Mouse (Mus musculus) CH12F3 (cell line): ENCODE measurements around the gene Nme7.

ENCODE experiments used
- in situ Hi-C: fragments of 300-500 bp; cut with MboI; formaldehyde crosslinking; loops from 2 replicates; pipeline ENCODE4 v1.14.3; 2020; ENCODE audit warnings: low sequenced_read_pairs

The Nme7 gene

DNA sequence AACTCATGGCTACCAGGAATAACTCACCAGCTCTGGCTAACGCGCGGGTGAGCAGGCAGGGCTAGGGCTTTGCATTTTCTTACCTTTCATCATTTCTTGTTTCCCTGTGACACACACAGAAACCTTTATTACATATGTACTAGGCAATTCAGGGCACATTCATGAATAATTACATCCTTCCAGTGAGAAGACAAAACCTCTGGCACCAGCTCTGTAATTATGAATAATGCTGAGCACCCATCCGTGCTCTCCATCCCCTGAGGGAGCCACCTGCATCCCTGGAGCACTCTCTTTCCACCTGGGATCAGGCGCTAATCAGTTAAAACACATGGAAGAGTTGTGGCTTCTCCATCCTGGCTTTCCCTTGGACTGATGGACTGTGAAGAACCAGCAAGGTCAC lies at the start of gene Nme7:
Gene Nme7 (plus strand): TSS at position 301 of the 400 bp plus-strand sequence.
- in situ Hi-C loops, result loop anchor here (25.0 kb wide), 1 partner anchor 833 kb away; no protein-coding TSS in a partner anchor

DNA sequence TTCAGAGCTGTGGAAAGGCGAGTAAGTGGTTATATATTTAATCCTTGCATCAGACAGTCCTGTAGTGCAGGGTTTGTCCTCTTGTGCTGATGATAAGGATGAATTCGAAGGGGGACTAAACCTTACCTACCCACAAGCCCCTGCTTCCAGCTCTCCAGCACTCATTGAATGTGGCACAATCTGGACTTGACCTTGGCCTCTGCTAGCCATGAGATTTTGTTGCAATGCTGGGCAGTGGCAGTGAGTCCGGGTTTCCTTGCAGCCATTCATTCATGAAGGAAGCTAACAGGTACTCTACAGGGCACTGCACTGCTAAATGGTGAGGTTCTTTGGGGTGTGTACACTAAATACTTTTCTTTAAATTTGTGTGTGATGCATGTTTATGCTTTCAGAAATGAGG lies 49.1 kb upstream of the Nme7 start:
- in situ Hi-C loops, result no loop called here

DNA sequence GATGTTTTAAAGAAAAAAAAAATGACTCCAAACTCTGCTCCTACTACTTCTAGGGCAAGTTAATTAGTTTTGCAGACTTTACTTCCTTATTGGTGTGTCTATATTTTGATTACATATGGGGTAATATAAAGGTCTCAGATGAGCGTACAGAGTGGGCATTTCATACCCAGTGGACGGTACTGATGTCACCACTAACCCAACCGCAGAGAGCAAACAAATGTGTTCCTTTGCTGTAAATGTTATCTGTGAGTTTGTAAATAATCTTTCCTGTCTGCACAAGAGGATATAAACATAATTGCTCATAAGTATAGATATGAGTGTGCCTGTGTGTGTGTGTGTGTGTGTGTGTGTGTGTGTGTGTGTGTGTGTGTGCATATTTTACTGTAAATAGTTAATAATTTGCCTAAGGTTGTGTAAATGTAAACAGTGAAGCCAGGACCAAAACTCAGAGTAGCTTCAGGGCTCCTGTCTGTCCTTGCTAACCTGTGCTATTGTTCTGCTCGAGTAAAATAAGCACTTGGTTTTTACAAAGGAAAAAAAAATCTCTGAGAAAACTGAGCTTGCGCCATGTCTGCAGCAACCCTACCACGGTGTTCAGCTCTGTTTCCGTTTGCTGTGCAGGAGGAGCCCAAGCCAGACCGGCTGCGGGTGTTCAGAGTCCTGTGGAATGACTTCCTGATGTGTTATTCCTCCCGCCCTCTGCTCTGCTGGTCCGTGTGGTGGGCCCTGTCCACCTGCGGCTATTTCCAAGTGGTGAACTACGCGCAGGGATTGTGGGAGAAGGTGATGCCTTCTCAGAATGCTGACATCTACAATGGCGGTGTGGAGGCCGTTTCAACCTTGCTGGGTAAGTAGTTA lies 43.5 kb upstream of the Nme7 start:
- in situ Hi-C loops, result no loop called here

DNA sequence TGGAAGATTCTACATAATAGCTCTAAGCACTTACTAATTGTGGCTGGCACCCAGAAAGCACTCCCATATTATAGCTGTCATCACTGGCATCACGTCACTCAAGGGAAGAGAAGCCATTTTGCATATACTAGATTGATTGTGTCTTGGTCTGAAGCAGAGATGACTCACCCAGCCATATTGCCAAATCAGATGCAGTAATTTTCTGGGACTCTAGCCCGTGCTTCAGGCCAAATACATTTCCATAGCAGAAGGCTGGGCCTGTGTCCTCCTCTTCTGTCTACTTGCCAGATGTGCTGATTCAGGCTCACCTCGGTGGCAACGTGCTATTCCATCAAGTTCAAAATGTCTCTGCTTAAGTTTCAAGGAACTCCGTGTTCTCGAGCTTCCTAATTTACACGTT lies 42.4 kb upstream of the Nme7 start:
- in situ Hi-C loops, result no loop called here

DNA sequence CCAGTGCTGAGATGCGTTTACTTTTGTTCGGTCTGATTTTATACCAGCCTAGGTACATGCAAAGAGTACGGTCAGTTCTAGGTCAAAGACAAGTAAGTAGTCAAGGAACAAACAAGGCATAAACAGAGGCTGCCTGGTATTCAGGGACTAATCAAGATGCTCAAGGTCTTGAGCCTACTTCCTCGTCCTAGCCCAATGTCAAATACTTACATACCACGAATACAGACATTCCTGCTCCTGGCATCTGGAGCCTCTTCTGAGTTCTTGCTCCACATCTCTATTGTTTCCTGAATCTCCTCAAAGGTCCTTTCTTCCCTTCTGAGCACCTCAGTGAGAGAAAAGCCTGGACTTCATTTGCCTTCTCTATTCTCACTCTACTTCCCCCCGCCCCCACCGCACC lies 33.0 kb upstream of the Nme7 start:
- in situ Hi-C loops, result no loop called here

DNA sequence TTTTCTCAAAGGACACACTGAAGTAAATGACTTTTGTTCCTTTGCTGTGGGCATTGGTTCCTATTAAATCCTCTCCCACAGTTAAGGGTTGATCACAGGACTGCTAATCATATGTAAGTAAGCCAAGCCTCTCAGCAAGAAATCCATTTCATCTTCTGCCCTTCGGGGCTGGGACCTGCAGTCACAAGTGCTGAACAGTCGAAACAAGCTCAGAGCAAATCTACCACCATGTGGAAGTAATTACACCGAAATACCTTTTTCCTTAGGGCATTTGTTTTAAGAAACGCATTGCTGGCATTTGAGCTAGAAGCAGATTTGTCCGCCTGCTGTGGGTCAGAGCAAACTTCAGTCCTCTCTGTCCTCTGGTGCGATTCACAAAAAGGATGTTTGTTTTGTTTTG lies 30.3 kb upstream of the Nme7 start:
- in situ Hi-C loops, result no loop called here

DNA sequence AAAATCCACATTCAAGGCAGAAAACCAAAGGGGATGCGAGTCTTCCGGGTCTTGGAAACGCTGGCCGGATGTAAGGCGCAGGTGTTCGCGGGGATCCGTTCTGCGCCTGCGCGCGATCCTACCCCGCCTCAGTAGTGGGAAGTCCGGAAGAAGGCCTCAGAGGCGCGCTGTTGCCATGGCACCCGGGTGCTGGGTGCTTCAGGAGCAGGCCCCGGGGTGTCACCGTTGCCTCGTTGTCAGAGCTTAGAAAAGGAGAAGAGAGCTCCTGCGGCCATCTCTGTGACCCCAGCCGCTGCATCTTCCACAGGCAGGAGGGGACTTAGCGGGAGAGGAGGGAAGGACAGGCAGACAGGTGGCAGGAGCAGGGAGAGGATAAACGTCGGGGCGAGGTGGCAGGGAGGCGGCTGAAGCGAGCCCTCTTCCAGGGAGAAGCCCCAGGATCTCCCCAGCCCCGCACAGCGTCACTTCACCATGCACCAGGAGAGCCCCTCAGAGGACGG lies 28.4 kb upstream of the Nme7 start, which contains the start of gene Ccdc181:
Gene Ccdc181 (plus strand): TSS at position 131 of the 500 bp plus-strand sequence.
- in situ Hi-C loops, result no loop called here

DNA sequence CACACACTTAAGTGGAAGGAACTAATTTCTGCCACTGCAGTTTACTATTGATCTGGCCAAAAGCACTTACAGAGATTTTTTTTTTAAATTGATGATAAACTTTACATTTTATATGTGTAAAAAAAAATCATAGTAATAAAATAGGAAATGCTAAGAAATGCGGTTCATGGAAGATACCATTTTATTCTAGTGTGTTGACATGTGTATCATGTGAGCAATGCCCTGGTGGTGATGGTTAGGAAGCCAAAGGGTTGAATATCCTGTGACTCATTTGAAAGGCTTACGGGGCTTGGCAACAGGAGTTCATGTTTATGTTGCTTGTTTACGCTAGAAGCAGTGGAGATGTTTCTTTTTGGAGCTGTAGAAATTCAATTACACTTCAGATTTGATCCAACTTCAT lies 27.4 kb upstream of the Nme7 start:
- in situ Hi-C loops, result no loop called here

DNA sequence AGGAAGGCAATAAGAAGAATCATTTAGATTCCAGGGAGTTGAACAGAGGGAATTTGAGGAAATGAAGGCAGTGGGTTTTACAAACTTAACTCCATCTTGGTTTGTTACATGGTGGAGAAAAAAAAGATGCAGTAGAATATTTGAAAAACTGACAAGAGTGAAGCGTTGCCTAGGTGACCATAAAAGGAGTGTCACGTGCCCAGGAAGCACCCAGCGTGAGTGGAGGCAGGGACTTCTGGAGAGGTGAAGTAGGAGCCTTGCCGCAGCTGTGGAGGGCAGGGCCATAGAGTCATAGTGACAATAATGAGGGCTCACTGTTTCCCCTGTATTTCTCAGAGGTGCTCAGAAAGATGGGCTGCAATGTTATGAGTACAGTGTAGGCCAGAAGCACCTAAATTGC lies 24.6 kb upstream of the Nme7 start:
- in situ Hi-C loops, result no loop called here

DNA sequence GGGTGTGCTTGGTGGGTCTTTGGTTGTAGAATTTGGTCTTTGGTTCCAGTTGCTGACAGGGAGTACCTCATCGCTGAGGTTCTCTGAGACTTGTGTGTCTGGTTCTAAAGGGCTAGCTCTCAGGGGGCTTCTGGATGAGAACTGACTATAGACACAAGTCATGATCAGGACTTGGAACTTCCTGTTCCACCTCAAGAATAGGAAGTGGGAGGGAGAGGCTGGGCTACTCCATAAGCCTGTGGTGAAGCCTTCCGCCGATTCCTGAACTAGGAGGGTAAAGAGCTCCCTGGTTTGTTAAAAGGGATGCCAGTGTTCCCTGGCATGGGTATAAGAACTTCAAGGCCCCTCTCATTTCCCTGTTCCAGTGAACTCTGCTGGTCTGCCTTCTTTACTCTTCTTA lies 19.9 kb upstream of the Nme7 start:
- in situ Hi-C loops, result no loop called here

DNA sequence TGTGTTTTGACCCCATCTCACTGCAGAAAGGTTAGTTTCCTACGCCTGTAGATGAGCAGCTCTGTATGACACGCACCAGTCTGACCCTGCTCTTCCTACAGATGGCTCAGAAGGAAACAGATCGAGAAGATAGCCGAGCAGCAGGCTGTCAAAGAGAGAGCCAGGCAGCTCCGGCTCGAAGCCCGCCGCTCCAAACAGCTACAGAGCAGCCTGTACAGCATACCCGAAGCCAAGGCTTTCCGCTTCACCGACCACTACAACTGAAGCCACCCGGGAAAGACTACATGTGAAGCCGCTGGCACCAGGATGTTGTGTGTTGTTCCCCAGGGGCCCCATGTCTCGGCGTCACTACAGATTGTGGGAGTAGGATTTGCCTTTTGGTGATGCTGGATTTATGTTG lies 16.5 kb upstream of the Nme7 start:
- in situ Hi-C loops, result no loop called here

DNA sequence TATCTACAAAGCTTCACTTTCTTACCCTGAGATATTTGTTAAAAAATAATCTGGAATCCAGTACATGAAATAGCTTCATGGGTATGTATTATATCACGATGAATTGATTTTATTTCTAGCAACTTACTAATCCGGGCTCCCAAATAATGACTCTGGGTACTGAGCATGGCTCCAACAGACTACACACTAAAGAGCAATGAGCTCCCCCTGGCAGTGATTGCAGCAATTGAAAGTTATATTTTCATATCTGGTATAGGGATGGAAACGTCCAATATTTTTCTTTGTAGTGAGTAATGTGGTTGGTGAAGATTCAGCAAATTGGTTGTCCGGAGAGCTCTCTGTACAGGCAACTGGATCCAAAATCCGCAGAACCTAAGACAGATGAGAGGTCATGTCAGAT lies 11.9 kb upstream of the Nme7 start:
- in situ Hi-C loops, result no loop called here

DNA sequence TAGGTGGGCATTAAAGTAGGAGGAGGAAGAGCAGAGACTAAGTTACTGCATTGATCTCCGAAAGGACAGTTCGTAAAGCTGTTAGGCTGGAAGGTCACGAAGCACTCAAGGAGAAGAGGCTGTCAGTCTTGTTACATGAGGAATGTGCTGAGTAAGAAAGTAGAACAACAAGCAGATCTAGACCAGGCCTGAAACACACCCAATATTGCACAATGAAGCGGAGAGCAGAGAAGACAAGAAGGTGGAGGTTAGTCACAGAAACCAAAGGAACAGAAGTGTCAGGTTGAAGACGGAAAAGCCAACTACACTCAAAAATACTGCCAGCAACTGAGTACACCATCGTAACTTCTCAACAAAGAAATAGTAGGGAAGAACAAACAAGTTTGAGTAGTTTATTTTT lies 9.8 kb upstream of the Nme7 start:
- in situ Hi-C loops, result no loop called here

DNA sequence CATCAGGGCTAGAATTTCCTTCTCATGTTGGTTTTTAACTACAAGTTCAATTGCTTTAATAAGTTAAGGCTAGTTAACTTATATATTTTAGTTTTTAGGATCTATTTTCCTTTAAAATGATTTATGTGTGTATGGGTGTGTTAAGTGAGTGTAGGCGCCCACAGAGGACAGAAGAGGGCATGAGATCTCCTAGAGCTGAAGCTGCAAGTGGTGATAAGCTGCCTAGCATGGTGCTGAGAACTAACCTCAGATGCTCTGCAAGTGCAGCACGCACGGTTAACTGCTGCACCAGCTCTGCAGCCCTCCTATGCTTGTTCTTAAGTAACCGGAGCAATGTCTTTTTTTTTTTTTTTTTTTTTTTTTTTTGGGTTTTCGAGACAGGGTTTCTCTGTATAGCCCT lies 7.4 kb upstream of the Nme7 start:
- in situ Hi-C loops, result no loop called here

DNA sequence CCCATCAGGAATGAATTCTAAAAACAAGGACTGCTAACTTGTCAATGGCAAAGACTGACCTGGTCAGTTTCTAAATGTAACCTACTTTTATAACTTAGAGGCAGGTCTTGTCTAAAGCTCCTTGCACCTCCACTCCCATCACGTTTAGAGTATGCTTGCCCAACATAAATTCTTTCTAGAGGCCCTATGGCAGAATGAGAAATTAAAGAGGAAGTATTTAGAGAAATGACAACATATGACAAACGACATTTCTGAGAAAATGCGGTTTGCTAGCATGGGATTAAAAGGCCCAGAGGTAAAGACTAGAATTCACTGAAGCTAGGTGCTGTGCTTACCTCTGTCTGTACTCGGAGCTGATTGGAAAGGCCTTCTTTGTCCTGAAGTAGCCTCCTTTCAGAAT lies 2.0 kb upstream of the Nme7 start:
- in situ Hi-C loops, result loop anchor here (25.0 kb wide), 1 partner anchor 835 kb away; no protein-coding TSS in a partner anchor

DNA sequence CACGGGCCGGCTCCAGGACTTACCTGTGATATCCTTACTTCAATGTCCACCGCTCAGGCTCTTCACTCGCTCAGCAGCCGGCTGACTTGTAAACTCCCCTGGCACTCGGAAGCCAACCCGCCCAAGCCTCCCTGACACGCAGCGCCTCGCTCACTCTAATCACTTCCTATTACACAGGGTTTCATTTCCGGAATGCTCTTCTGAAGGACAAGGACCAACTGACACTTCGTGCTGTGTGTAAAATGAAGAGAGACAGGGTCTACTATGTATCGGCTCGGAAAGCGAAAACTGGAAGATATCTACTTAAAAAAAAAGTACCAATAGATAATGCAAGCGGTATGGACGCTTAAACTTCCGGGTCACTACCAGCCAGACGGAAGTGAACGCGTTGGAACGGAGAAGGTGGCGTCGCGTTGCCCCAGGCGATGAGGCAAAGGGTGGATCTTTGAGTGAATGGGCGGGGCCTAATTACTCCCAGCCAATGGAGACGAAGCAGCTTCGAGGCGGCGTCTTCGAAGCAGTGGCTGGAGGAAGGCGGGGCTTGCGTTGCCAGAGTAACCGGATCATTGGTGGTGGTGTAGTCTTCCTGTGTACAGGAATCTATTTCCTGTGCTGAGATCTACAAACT lies 3.3 kb downstream of the Nme7 start, which contains the start of gene Blzf1:
Gene Blzf1 (minus strand): TSS at position 366 of the 628 bp plus-strand sequence.
- in situ Hi-C loops, result loop anchor here (25.0 kb wide), 1 partner anchor 830 kb away; no protein-coding TSS in a partner anchor

DNA sequence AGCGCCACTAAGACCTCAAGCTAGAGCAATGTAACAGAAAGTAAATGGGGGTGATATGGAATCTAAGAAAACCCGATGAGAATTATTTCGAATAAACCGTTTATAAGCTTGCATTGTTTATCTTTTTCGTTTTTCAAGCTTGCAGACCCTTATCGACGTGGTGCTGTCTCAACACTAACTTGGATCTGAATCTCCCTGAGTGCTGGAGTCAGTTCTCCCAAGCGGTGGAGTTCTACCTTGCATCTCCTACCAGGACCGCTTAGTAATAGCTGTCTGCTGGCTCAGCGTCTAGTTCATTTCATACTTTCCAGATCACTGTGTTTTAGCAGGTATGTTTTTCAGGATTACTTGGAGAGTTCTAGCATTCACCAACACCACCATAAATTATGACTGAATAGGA lies 4.0 kb downstream of the Nme7 start:
- in situ Hi-C loops, result loop anchor here (25.0 kb wide), 1 partner anchor 829 kb away; no protein-coding TSS in a partner anchor

DNA sequence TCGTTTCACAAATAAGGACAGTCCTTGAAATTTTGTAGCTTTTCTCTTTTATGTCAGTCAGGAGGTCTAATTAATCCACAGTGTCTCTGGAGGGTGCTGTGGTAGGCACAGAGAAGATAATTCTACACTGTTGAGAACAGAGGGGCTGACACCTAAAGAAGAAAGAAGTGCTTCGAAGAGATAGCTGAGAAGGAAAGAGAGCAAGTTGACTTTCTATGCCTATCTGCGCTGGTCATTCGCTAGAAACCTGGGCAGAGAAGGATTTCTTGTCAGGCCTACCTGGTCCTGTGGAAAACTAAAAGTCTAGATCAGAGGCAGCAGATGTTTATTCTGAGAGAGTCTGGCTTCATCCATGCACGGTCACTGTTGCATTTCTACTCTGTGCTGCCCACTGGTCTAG lies 10.2 kb downstream of the Nme7 start:
- in situ Hi-C loops, result loop anchor here (25.0 kb wide), 1 partner anchor 823 kb away; no protein-coding TSS in a partner anchor

DNA sequence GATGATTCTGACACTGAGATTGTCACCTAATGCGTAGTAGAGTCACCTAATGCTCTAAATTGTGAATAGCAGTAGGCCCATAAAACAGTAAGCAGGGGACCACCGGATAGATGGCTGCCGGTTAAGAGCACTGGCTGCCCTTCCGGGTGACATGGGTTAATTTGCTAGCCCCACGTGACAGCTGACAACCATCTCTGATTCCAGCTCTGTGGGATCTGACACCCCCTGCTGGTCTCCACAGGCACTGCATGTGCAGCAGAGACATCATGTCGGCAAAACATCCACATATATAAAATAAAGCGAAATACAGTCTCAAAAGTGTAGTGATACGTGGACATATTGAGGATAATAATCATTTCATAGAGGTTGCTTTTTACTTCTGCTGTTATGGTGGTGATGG lies 11.3 kb downstream of the Nme7 start:
- in situ Hi-C loops, result loop anchor here (25.0 kb wide), 1 partner anchor 822 kb away; no protein-coding TSS in a partner anchor

DNA sequence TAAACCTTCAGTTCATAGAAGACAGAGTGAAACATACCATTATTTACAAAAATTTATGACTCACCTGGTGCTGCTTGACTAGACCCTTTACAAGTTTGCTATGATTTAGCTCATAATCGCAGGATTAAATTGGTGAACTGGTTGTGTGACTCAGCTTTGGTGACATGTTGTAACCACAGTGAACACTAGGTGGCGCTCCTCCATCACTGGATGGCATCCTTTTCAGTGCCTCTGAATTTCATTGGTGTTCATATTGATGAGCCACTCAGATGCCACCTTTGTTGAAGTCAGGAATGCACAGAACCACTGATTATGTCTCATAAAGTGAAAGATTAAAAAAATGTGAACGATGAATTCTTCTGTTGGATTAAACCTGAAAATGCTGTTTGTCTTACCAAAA lies 12.8 kb downstream of the Nme7 start:
- in situ Hi-C loops, result loop anchor here (25.0 kb wide), 1 partner anchor 821 kb away; no protein-coding TSS in a partner anchor

DNA sequence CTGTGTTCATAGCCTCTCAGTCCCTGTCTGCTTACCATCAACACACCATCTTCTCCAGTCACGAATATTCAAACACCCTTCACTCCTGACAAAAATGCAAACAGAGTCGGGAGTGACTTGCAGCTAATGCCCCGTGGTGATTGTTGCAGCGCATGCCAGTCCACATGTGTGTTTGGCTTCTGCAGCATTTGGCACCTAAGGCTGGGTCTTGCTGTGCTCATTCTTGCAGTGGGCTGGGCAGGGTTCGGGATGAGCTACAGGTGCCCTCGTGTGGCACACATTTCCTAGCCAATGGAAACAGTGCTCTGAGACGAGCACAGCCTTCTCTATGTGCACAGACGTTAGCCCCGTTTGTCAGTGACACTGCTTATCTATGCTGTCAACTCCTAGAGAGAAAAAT lies 13.3 kb downstream of the Nme7 start:
- in situ Hi-C loops, result loop anchor here (25.0 kb wide), 1 partner anchor 820 kb away; no protein-coding TSS in a partner anchor
